Mouse (Mus musculus) left cerebral cortex, adult 2 months (tissue): ENCODE measurements around the gene Fam131a. TPM values are rescaled to one million over a fixed set of nuclear protein-coding genes. Genes with fewer than 3 reads are reported as not detected.

ENCODE experiments used
- DNase-seq, 2 experiments: peaks; one replicate each; pipeline ENCODE4 v3.0.0; 2021 to 2022; ENCODE audit warnings: low spot score in 2 of 2, mixed read lengths in 1 of 2; ENCODE audit errors: extremely low spot score in 1 of 2
- H3K27ac ChIP-seq: fragments of 200-600 bp; 2 replicates; pipeline ENCODE4 v1.8.1; 2022
- H3K4me3 ChIP-seq: fragments of 200-600 bp; 2 replicates; pipeline ENCODE4 v1.8.1; 2022
- CTCF ChIP-seq: fragments of 200-600 bp; IDR thresholded peaks from 2 replicates; pipeline ENCODE4 v1.8.1; 2022; ENCODE audit warnings: antibody characterized with exemption, mild to moderate bottlenecking, moderate library complexity
- intact Hi-C: fragments of 180-260 bp; cut with DNase I; formaldehyde crosslinking; loops from one replicate; pipeline ENCODE4 v1.15.1; 2025
- total RNA-seq, 2 experiments: library from RNA; stranded (reverse); gene quantifications; 2 replicates each; pipeline ENCODE4 v1.2.3; 2021

Fam131a gene
- total RNA-seq, 2 experiments from 2014 or later = 320 to 343 TPM

DNA sequence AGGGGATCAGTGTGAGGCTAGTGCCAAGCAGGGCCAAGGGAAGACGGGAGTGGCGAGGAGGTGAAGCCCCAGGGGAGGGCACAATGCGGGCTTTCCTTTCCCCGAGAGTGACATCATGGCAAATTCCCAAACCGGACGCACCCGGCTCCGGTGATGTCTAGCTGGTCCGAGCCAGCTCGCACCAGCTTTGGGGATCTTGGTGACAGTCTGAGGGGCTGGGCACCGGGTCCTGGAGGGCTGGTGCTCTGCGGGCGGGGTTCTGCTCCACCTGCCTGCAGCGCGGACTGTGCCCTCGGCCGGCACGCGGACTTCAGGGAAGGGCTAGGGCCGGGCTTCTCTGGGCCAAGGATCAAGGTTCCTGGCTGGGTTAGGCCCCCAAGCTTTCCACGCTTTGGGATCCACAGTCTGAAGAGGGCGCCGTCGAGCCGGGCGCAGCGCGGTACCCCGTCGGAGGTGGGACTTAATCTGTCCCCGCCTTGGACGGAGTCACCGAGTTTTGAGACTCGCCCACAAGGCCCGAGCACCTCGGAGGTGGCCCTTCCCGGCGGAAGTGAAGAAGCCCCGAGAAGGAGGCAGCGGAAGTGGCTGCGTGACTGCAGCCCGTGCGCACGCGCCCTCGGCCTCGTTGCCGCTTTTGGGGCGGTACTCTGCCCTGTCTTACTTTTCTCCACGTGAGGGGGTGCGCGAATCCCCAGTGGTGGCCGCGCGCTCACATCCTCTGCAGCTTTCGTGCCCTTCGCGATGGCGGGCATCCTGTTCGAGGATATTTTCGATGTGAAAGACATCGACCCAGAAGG is 24.3 kb downstream of the Fam131a start, which contains the start of the genes Polr2h and Clcn2:
Polr2h (plus strand) TSS at position 485 of the 797 bp plus-strand sequence.
Clcn2 (minus strand) TSS at position 566 of the 797 bp plus-strand sequence.
- peak; percentile 78 for TF ChIP-seq CTCF
- H3K27ac ChIP-seq = peak within 1 kb of the TSS; percentile 95
- H3K4me3 ChIP-seq = peak within 1 kb of the TSS; percentile 61
- intact Hi-C loops = loop anchor here (1.0 to 5.0 kb wide), 4 partner anchors 16 to 475 kb away; partner anchors contain the start of gene Chrd
- peak; percentile 96 to 97 for DNase-seq

DNA sequence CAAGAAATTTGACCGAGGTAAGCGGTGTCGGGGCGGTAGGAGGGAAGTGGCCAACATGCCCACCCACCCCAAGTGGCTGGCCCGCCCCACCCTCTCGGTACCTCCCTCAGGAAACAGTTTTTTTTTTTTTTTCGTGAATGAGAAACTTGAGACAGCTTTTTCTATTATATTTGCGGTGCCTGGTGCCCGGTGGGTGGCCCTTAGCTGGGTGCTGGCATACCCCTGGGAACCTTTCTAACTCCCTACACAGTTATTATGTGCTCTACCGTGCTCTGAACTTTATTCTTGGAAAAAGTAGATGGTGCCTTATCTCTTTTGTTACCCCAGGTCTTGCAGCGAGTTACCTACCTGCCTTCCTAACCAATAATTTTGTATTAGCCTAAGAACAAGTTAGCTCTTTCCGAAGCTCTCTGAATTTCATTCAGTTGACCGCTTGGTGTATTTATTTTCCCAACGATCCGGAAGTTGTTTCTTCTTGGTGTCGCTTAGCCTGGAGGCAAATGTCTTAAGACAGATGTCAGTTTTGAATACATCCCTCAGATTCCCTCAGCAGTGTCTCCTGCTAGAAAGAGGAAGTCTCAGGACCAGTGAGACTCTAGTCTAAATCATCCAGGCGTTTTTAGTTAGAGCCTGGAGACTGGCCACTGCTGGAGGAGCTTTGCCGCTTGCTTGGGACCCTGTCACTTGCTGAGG is 25.1 kb downstream of the Fam131a start:
- TF ChIP-seq CTCF = no peak
- intact Hi-C loops = loop anchor here (1.0 to 5.0 kb wide), 4 partner anchors 15 to 474 kb away; partner anchors contain the start of gene Chrd
- H3K4me3 ChIP-seq = peak overlapping the region; percentile 61
- DNase-seq = no peak
- peak overlapping the region; percentile 72 for H3K27ac ChIP-seq

DNA sequence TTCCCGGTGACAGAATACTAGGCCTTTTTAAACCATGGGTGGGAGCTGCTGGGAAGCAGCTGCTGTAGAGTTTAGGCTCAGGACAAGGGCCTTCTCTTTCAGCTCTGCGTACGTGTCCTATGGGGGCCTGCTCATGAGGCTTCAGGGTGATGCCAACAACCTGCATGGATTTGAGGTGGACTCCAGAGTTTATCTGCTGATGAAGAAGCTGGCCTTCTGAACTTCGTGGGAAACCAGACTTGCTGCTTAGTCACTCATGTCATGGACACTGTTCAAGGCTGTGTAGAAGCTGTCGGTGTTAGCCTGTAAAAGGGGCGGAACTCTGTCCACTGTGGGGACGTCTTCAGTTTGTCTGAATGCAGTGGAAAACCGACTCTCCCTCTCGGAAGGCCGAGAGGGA is 28.8 kb downstream of the Fam131a start:
- intact Hi-C loops = no loop called here
- DNase-seq = no peak

DNA sequence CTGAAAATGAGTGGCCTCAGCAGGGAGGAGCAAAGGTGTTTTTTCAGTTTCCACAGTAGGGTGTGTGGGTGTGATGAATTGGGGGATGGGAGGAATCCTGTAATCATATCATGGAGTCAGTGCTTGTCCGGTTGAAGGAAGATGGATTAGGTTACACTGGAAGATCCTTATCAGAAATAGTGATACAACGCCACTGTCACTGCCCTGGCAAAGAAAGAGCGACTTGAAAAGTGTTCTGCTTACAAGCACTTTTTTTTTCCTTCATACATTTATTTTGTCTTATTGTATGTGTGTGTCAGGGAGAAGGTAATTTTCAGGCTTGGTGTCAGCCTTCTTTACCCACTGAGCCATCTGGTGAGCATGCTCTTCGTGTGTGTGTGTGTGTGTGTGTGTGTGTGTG is 29.7 kb downstream of the Fam131a start:
- intact Hi-C loops = no loop called here
- no peak overlapping the region for H3K27ac ChIP-seq
- DNase-seq = no peak
- H3K4me3 ChIP-seq = no peak overlapping the region
- no peak for TF ChIP-seq CTCF

More for the DNA sequence above, 28.8 kb downstream of the Fam131a start:
- TF ChIP-seq CTCF = no peak
- Histone ChIP-seq H3K4me3 (no peak overlapping the region), H3K27ac (no peak overlapping the region)

DNA sequence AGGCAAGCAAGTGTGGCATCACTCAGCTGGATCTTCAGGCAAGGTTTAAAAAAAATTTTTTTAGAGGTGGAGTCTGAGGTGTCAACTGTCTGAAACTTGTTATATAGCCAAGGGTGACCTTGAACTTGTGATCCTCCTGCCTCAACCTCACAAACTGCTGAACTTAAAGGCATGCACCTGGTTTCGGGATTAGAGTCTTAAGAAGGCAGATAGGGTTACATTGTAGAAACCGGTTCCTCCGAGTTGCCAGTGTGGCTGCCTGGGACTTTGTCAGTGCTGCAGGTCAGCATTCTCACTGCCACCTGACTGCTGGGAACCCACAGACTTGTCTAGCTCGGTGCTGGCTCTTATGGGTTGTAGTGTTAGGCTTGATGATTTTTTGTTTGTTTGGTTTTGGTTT is 30.2 kb downstream of the Fam131a start:
- intact Hi-C loops = no loop called here
- no peak overlapping the region for H3K27ac ChIP-seq
- TF ChIP-seq CTCF = no peak
- H3K4me3 ChIP-seq = no peak overlapping the region
- no peak for DNase-seq

DNA sequence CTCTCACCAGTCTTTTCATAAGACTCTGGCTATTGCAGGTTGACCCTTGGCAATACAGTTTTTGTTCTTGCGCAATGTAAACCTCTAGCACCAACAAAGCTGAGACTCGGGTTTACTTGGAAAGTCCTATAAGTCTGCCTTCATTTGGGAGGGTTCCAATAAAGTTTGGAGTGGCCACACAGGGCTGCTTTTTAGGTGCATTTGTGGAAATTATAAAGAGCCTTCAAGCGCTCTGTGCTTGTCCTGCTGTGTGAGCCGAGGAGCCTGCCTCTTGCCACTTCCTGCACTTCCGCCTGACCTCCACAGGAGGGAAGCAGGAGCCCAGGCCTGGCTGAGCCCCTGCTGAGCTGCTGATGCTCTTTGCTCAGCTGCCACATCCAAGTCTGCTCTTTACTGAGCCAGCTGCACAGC is 31.3 kb downstream of the Fam131a start:
- intact Hi-C loops = loop anchor here (2.0 kb wide), 1 partner anchor 38 kb away; no protein-coding TSS in a partner anchor
- peak; percentile 74 for TF ChIP-seq CTCF
- no peak overlapping the region for H3K27ac ChIP-seq
- peak in 1 of 2 experiments; percentile 38 for DNase-seq
- no peak overlapping the region for H3K4me3 ChIP-seq

DNA sequence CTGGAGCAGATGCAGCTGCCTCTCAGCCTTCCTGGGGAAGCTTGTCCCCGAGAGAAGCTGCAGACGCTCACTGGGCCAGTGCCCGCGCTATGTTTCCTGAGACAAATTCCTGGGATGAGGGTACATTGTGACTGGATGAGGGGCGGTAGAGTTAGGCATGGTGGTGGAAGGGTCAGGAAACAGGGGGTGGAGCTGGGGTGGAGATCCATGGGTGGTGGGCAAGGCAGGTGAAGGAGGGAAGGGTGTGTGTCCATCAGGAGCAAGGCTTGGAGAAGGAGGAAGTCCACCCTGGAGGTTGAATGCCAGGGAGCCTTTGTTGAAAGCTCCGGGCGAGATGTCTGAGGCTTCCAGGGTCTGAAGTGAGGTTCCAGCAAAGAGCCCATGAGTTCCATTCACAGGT is 32.3 kb downstream of the Fam131a start:
- intact Hi-C loops = loop anchor here (2.0 kb wide), 1 partner anchor 37 kb away; no protein-coding TSS in a partner anchor
- DNase-seq = no peak
- Histone ChIP-seq H3K4me3 (no peak overlapping the region), H3K27ac (no peak overlapping the region)
- TF ChIP-seq CTCF = no peak

DNA sequence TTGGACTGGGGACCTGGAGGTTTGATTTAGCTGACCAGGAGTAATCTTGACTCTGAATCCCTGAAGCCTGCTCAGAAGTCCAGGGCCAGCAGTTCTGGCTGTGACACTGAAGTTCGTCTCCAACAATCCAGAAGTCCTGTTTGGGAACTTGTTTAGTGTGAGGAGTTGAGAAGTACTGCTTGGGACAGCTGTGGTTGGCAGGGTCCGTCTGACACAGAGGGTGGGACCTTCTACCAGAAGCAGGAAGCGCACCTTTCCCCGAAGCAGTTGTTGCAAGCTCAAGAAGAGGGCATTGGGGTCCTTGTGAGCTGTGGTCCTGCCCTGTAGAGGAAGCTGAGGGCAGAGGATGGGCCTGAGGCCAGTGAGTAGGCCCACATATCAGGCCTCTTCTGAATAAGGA is 32.7 kb downstream of the Fam131a start:
- no peak for DNase-seq
- no peak overlapping the region for H3K4me3 ChIP-seq
- intact Hi-C loops = loop anchor here (2.0 kb wide), 1 partner anchor 37 kb away; no protein-coding TSS in a partner anchor
- TF ChIP-seq CTCF = no peak
- H3K27ac ChIP-seq = no peak overlapping the region

DNA sequence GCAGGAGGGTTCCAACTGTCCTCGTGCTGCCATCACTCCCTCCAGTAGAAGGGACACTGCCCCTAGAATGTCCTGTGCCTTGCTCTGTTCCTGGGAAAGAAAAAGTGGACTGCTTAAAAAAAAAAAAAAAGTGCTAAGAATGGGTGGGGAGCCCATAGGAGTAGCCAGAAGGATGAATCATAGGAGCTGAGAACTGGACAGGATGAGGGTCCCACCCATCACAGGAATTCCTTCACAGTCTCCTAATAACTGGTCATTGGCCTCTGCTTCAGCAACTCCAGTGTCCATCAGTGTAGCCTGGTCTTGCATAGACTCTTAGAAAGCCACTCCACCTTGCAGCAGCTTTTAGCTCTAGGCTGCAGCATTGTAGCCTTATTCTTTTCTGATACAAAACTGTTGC is 33.3 kb downstream of the Fam131a start:
- intact Hi-C loops = no loop called here
- H3K27ac ChIP-seq = no peak overlapping the region
- no peak overlapping the region for H3K4me3 ChIP-seq
- TF ChIP-seq CTCF = no peak
- no peak for DNase-seq

DNA sequence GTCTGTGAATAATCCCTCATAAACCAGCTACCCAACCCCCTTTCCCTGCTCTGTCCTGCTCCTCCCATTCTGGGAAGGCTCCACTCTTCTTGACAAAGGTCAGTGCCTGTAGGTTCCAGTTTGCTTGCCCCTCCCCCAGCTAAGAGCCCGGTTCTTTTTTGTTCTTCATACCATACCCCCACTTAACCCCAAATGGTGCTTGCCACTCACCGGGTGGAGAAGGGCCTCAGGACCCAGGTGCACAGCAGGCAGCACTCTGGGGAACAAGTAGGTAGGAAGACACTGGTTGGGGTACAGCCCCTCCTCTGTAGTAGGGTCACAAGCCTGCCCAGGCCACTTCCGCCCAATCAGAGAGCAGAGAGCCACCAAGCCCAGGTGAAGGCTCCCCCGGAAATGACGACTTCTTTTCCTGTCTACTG is 37.3 kb downstream of the Fam131a start:
- Histone ChIP-seq H3K27ac (0 out of 2 replicates have a peak overlapping the region, but pooled peaks have one; percentile 28), H3K4me3 (no peak overlapping the region)
- no peak for TF ChIP-seq CTCF
- intact Hi-C loops = no loop called here
- DNase-seq = no peak

DNA sequence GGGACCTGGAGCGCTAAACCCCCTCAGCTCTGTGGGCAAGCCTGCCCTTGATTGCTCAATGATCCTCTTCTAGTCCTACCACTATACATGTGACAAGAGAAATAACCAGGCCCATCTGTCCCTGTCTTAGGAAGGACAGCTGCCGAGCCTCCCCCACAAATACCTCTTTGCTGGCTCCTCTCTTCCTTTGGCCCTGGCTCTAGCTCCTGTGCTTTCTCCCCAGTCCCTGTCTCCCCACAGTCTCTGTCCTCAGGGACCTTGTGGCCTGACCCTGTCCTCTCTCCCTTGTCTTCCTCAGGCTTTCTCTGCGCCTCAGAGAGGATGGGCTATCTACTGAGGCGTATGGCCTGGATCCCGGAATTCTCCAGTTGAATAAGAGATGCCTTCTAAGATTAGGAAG is 38.6 kb downstream of the Fam131a start:
- Histone ChIP-seq H3K27ac (peak overlapping the region; percentile 78), H3K4me3 (no peak overlapping the region)
- peak in 1 of 2 experiments; percentile 44 for DNase-seq
- intact Hi-C loops = loop anchor here (2.0 kb wide), 1 partner anchor 93 kb away; no protein-coding TSS in a partner anchor
- TF ChIP-seq CTCF = no peak
